9 mouse cellular contexts compared by ENCODE assay signal in genomic region chr9:69431863-69432555, GRCm38 (mm10). TPM values are rescaled to one million over a fixed set of nuclear protein-coding genes. Genes with fewer than 3 reads are reported as not detected.
DNase-seq lines count a peak whose midpoint lies in the region; ATAC-seq and TF ChIP-seq lines count a peak whose summit lies in the region.
"Had no signal": no experiment of that assay in that cellular context is flagged by ENCODE, and none has a peak within 500 bp of the region (broad histone marks: within the 10 kb centered on the region; RNA-seq: fewer than 3 reads in every experiment).

No protein-coding gene starts in this region.

- DNase-seq in left cerebral cortex, postnatal 25 days (ENCODE audit: low spot score in 2 of 2) = peak; percentile 10 to 27
- DNase-seq in left cerebral cortex, adult 18-20 months (ENCODE audit: low spot score in 2 of 2) = no peak
- DNase-seq in kidney, postnatal 0 days (ENCODE audit: low spot score) = peak; percentile 83
- no peak for DNase-seq in gastrocnemius, postnatal 25 days
- DNase-seq in cerebellum, adult 8-10 months = no peak
- DNase-seq: thymus, postnatal 4 days had no signal

- H3K27me3 ChIP-seq in embryonic facial prominence, embryonic 13.5 days = no peaks in the 10 kb centered on the region
- H3K27me3 ChIP-seq in kidney, postnatal 0 days (ENCODE audit: insufficient read depth, low read length) = no peaks in the 10 kb centered on the region
- no peaks in the 10 kb centered on the region for H3K27me3 ChIP-seq in myocyte (ENCODE audit: control insufficient read depth, insufficient read depth, insufficient read length)
- no peaks in the 10 kb centered on the region for H3K27me3 ChIP-seq in intestine, embryonic 16.5 days (replicated peaks; ENCODE audit: control insufficient read depth, insufficient read depth, low read length)

- peak overlapping the region; percentile 95 for H3K27ac ChIP-seq in embryonic facial prominence, embryonic 13.5 days
- H3K27ac ChIP-seq in kidney, postnatal 0 days = peak overlapping the region; percentile 66
- no peak overlapping the region for H3K27ac ChIP-seq in intestine, embryonic 16.5 days (ENCODE audit: low read length)

- H3K36me3 ChIP-seq in embryonic facial prominence, embryonic 13.5 days = peaks cover 25% of the 10 kb centered on the region
- H3K36me3 ChIP-seq in kidney, postnatal 0 days (ENCODE audit: insufficient read depth, low read length) = peaks cover 15% of the 10 kb centered on the region; the same call in 1 of the 2 replicates
- H3K36me3 ChIP-seq in myocyte (ENCODE audit: control insufficient read depth, insufficient read depth) = peaks cover 11% of the 10 kb centered on the region
- peaks cover 7% of the 10 kb centered on the region; the same call in 1 of the 2 replicates for H3K36me3 ChIP-seq in intestine, embryonic 16.5 days (ENCODE audit: control insufficient read depth, insufficient read depth, low read length)

- no peak overlapping the region for H3ac ChIP-seq in myocyte (ENCODE audit: control insufficient read depth, insufficient read length)

- H3K79me2 ChIP-seq in myocyte (ENCODE audit: control insufficient read depth, insufficient read depth) = no peaks in the 10 kb centered on the region

- H3K4me3 ChIP-seq in embryonic facial prominence, embryonic 13.5 days = no peak overlapping the region
- H3K4me3 ChIP-seq in kidney, postnatal 0 days (replicated peaks; ENCODE audit: low read depth, low read length) = no peak overlapping the region
- no peak overlapping the region for H3K4me3 ChIP-seq in myocyte
- H3K4me3 ChIP-seq in intestine, embryonic 16.5 days (ENCODE audit: low read length) = no peak overlapping the region

- ATAC-seq in embryonic facial prominence, embryonic 13.5 days (ENCODE audit: insufficient number of reproducible peaks, insufficient read depth, low FRiP score, low TSS enrichment, low read depth) = peak; percentile 71; the same call in 1 of the 2 replicates
- ATAC-seq in kidney, postnatal 0 days (replicated peaks; ENCODE audit: low FRiP score, low read depth) = no peak
- ATAC-seq in intestine, embryonic 16.5 days = no peak

- TF ChIP-seq POLR2A in myocyte (IDR thresholded peaks at IDR 0.05; ENCODE audit: insufficient read length, low read depth) = no peak

- no peak overlapping the region for H3K9ac ChIP-seq in embryonic facial prominence, embryonic 13.5 days
- H3K9ac ChIP-seq in kidney, postnatal 0 days (ENCODE audit: low read depth, low read length) = no peak overlapping the region
- no peak overlapping the region for H3K9ac ChIP-seq in intestine, embryonic 16.5 days (ENCODE audit: low read depth, low read length)

- intact Hi-C loops in left cerebral cortex, postnatal 25 days (cut with DNase I) = no loop called here

- H3K4me2 ChIP-seq in embryonic facial prominence, embryonic 13.5 days = peak overlapping the region; percentile 49
- no peak overlapping the region for H3K4me2 ChIP-seq in kidney, postnatal 0 days (ENCODE audit: low read length)
- peak overlapping the region; percentile 74 for H3K4me2 ChIP-seq in myocyte (ENCODE audit: low read depth)
- H3K4me2 ChIP-seq in intestine, embryonic 16.5 days (ENCODE audit: low read depth, low read length) = no peak overlapping the region

- no peaks in the 10 kb centered on the region for H3K9me3 ChIP-seq in embryonic facial prominence, embryonic 13.5 days
- H3K9me3 ChIP-seq in kidney, postnatal 0 days (replicated peaks; ENCODE audit: low read length) = no peaks in the 10 kb centered on the region
- H3K9me3 ChIP-seq in intestine, embryonic 16.5 days (ENCODE audit: control insufficient read depth, low read length) = no peaks in the 10 kb centered on the region

- TF ChIP-seq CTCF in kidney, postnatal 0 days (IDR thresholded peaks at IDR 0.05; ENCODE audit: low read depth) = no peak

- H3K4me1 ChIP-seq in embryonic facial prominence, embryonic 13.5 days = peaks cover 28% of the 10 kb centered on the region
- H3K4me1 ChIP-seq in kidney, postnatal 0 days (replicated peaks; ENCODE audit: insufficient read depth, low read length) = no peaks in the 10 kb centered on the region; the same call in 1 of the 2 replicates
- no peaks in the 10 kb centered on the region for H3K4me1 ChIP-seq in intestine, embryonic 16.5 days (ENCODE audit: control insufficient read depth, insufficient read depth, low read length)

- 19% methylated on average over 6 of the region's 6 CpGs for WGBS in embryonic facial prominence, embryonic 13.5 days
- 44% methylated on average over 6 of the region's 6 CpGs for WGBS in kidney, postnatal 0 days
- WGBS in intestine, embryonic 16.5 days = 62% methylated on average over 6 of the region's 6 CpGs

TF ChIP-seq in myocyte, 11 proteins besides CTCF, POLR2A, EP300 and RAD21:
- TF ChIP-seq CEBPB (IDR thresholded peaks at IDR 0.05; ENCODE audit: insufficient read depth, poor library complexity, severe bottlenecking) (peak; percentile 91), USF1 (IDR thresholded peaks at IDR 0.05; ENCODE audit: low read depth) (no peak)

RNA-seq across cellular contexts. Expression of gene Anxa2, which starts 21.4 kb away (rescaled TPM):
- 10 to 100 TPM; 12.5 to 17.5 TPM for total RNA-seq in left cerebral cortex, postnatal 25 days (2021)
- total RNA-seq in left cerebral cortex, adult 18-20 months (2021) = 10 to 100 TPM; 13.3 to 19.4 TPM
- polyA plus RNA-seq in embryonic facial prominence, embryonic 13.5 days (2015; fragmentation: Nextera tagmentation; extraction: Ambion mirVana) = 1,084 and 1,195 TPM in 2 replicates
- 442 and 483 TPM in 2 replicates for polyA plus RNA-seq in kidney, postnatal 0 days (2015; fragmentation: Nextera tagmentation; extraction: Ambion mirVana)
- 1,009 TPM for polyA plus RNA-seq in myocyte (2012; fragmentation: generic; extraction: Trizol)
- total RNA-seq in gastrocnemius, postnatal 25 days (2021) = 10 to 100 TPM; 52.8 to 74.7 TPM
- 599 and 614 TPM in 2 replicates for polyA plus RNA-seq in intestine, embryonic 16.5 days (2015; fragmentation: Nextera tagmentation; extraction: Ambion mirVana)

RNA-seq across cellular contexts. Expression of gene Ice2, which starts 34.3 kb away (rescaled TPM):
- 10 to 100 TPM in 1 of 2 experiments, 1 to 10 TPM in 1; 9.6 to 10.3 TPM for total RNA-seq in left cerebral cortex, postnatal 25 days (2021)
- total RNA-seq in left cerebral cortex, adult 18-20 months (2021) = 10 to 100 TPM in 1 of 2 experiments, 1 to 10 TPM in 1; 9.6 to 10.1 TPM
- polyA plus RNA-seq in embryonic facial prominence, embryonic 13.5 days (2015; fragmentation: Nextera tagmentation; extraction: Ambion mirVana) = 20.2 and 22.4 TPM in 2 replicates
- 13.6 and 13.8 TPM in 2 replicates for polyA plus RNA-seq in kidney, postnatal 0 days (2015; fragmentation: Nextera tagmentation; extraction: Ambion mirVana)
- 2.0 TPM for polyA plus RNA-seq in myocyte (2012; fragmentation: generic; extraction: Trizol)
- 1 to 10 TPM; 3.8 to 4.9 TPM for total RNA-seq in gastrocnemius, postnatal 25 days (2021)
- 12.7 and 12.8 TPM in 2 replicates for polyA plus RNA-seq in intestine, embryonic 16.5 days (2015; fragmentation: Nextera tagmentation; extraction: Ambion mirVana)

Comparison
In these comparisons a context has a peak if more than half of its experiments do, and no peak if none do; other contexts are left out.
1. DNase-seq: peak in left cerebral cortex, postnatal 25 days (2 of 2) and kidney, postnatal 0 days (single experiment); none in left cerebral cortex, adult 18-20 months (0 of 2), gastrocnemius, postnatal 25 days (single experiment) and cerebellum, adult 8-10 months (single experiment).
2. H3K4me2 ChIP-seq: peak in embryonic facial prominence, embryonic 13.5 days (single experiment) and myocyte (single experiment); none in kidney, postnatal 0 days (single experiment) and intestine, embryonic 16.5 days (single experiment).